In genomic region chr7:39655709-39656397, GRCm38 (mm10) we compare ENCODE assay signal across 8 mouse cellular contexts.
DNase-seq lines count a peak whose midpoint lies in the region; ATAC-seq and TF ChIP-seq lines count a peak whose summit lies in the region.

No protein-coding gene starts in this region.

- H3K4me2 ChIP-seq in kidney, postnatal 0 days (ENCODE audit: low read length), result peak overlapping the region; percentile 57
- peak overlapping the region; percentile 51 for H3K4me2 ChIP-seq in hindbrain, embryonic 11.5 days (replicated peaks; ENCODE audit: low read depth, low read length)

- TF ChIP-seq POLR2A in brain, embryonic 14.5 days (IDR thresholded peaks at IDR 0.05; ENCODE audit: borderline replicate concordance, extremely low read depth, insufficient read depth, insufficient read length, poor library complexity, severe bottlenecking), result no peak

- no peak for TF ChIP-seq CTCF in kidney, postnatal 0 days (IDR thresholded peaks at IDR 0.05; ENCODE audit: low read depth)
- no peak for TF ChIP-seq CTCF in brain, embryonic 14.5 days (IDR thresholded peaks at IDR 0.05; ENCODE audit: borderline replicate concordance, extremely low read depth, insufficient read depth, insufficient read length)

- peak; percentile 31 for DNase-seq in kidney, postnatal 0 days (ENCODE audit: low spot score)
- no peak for DNase-seq in kidney, adult 11 months
- DNase-seq in brain, embryonic 14.5 days (ENCODE audit: low read depth), result peak; percentile 41
- DNase-seq in hindbrain, embryonic 11.5 days (ENCODE audit: low spot score), result peak; percentile 38
- DNase-seq in midbrain, embryonic 10.5 days (ENCODE audit: low spot score), result peak; percentile 40
- no peak for DNase-seq in right cerebral cortex, postnatal 25 days
- DNase-seq in ovary, postnatal 36 days (ENCODE audit: low spot score), result no peak

- WGBS in kidney, postnatal 0 days, result 39% methylated on average over 13 of the region's 13 CpGs
- 44% methylated on average over 13 of the region's 13 CpGs for WGBS in hindbrain, embryonic 11.5 days
- 32% methylated on average over 13 of the region's 13 CpGs for WGBS in midbrain, embryonic 10.5 days

- peak overlapping the region; percentile 40 for H3K4me3 ChIP-seq in kidney, postnatal 0 days (replicated peaks; ENCODE audit: low read depth, low read length)
- peak overlapping the region; percentile 38 for H3K4me3 ChIP-seq in hindbrain, embryonic 11.5 days (ENCODE audit: low read depth, low read length)
- peak overlapping the region; percentile 57 for H3K4me3 ChIP-seq in midbrain, embryonic 10.5 days

- peak overlapping the region; percentile 86 for H3K27ac ChIP-seq in kidney, postnatal 0 days
- peak overlapping the region; percentile 59 for H3K27ac ChIP-seq in hindbrain, embryonic 11.5 days (ENCODE audit: low read depth, low read length)
- H3K27ac ChIP-seq in midbrain, embryonic 10.5 days (replicated peaks), result peak overlapping the region; percentile 88

- H3K36me3 ChIP-seq in kidney, postnatal 0 days (ENCODE audit: insufficient read depth, low read length), result no peaks in the 10 kb centered on the region
- no peaks in the 10 kb centered on the region for H3K36me3 ChIP-seq in hindbrain, embryonic 11.5 days (ENCODE audit: control insufficient read depth, insufficient read depth, low read length)
- no peaks in the 10 kb centered on the region for H3K36me3 ChIP-seq in midbrain, embryonic 10.5 days

- H3K27me3 ChIP-seq in kidney, postnatal 0 days (ENCODE audit: insufficient read depth, low read length), result no peaks in the 10 kb centered on the region
- no peaks in the 10 kb centered on the region for H3K27me3 ChIP-seq in hindbrain, embryonic 11.5 days (ENCODE audit: control insufficient read depth, insufficient read depth, low read length)
- H3K27me3 ChIP-seq in midbrain, embryonic 10.5 days (ENCODE audit: low read depth, poor library complexity, severe bottlenecking), result no peaks in the 10 kb centered on the region

- H3K9me3 ChIP-seq in kidney, postnatal 0 days (replicated peaks; ENCODE audit: low read length), result no peaks in the 10 kb centered on the region
- H3K9me3 ChIP-seq in hindbrain, embryonic 11.5 days (ENCODE audit: control insufficient read depth, low read length), result no peaks in the 10 kb centered on the region
- no peaks in the 10 kb centered on the region for H3K9me3 ChIP-seq in midbrain, embryonic 10.5 days (replicated peaks)

- no peak for ATAC-seq in kidney, postnatal 0 days (replicated peaks; ENCODE audit: low FRiP score, low read depth)
- peak; percentile 73 for ATAC-seq in hindbrain, embryonic 11.5 days (ENCODE audit: low FRiP score)
- no peak for ATAC-seq in erythroblast, adult 5-6 weeks (replicated peaks; ENCODE audit: low FRiP score, poor library complexity, severe bottlenecking)

- peak overlapping the region; percentile 49 for H3K9ac ChIP-seq in kidney, postnatal 0 days (ENCODE audit: low read depth, low read length)
- H3K9ac ChIP-seq in hindbrain, embryonic 11.5 days (ENCODE audit: low read depth, low read length), result peak overlapping the region; percentile 75

- no peaks in the 10 kb centered on the region; the same call in 1 of the 2 replicates for H3K4me1 ChIP-seq in kidney, postnatal 0 days (replicated peaks; ENCODE audit: insufficient read depth, low read length)
- no peaks in the 10 kb centered on the region for H3K4me1 ChIP-seq in hindbrain, embryonic 11.5 days (replicated peaks; ENCODE audit: control insufficient read depth, insufficient read depth, low read length)
- H3K4me1 ChIP-seq in midbrain, embryonic 10.5 days, result peaks cover 7% of the 10 kb centered on the region

Comparison
In these comparisons a context has a peak if more than half of its experiments do, and no peak if none do; other contexts are left out.
1. DNase-seq: peak in kidney, postnatal 0 days (single experiment), brain, embryonic 14.5 days (single experiment), hindbrain, embryonic 11.5 days (single experiment) and midbrain, embryonic 10.5 days (single experiment); none in kidney, adult 11 months (single experiment), right cerebral cortex, postnatal 25 days (single experiment) and ovary, postnatal 36 days (single experiment).
2. Peak in every context shown above with its lines, with median percentiles within 50 percentile points of each other: H3K27ac ChIP-seq and H3K4me3 ChIP-seq.